Mouse (Mus musculus) T-helper 17 cell (primary cell): ENCODE measurements around the gene Kcnv2.

Source experiments
- in situ Hi-C, 2 experiments: fragments of 300-600 bp; cut with MboI, MseI; formaldehyde crosslinking; loops; 1 replicate in 1 of 2; 2 replicates in 1 of 2; pipeline ENCODE4 v1.15.1; 2025; ENCODE audit warnings: high pct_unique_total_duplicates in 2 of 2

The Kcnv2 gene

DNA sequence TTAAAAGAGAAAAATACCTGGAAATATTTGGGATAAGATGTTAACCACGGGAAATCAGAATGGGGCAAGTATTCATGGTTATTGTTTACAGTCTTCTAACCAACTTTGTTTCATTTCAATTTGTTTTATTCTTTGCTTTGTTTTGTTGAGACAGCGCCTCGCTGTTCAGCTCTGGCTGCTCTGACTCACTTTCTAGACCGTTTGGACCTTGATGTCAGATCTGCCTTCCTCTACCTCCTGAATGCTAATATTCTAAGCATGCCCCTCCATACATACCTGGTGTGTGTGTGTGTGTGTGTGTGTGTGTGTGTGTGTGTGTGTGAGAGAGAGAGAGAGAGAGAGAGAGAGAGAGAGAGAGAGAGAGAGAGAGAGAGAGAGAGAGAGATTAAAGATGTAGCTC is 41.5 kb downstream of the Kcnv2 start:
- in situ Hi-C loops: no loop called here

- in situ Hi-C loops: no loop called here
These were observed 42.1 kb downstream of the Kcnv2 start for GRCm38 (mm10) chr19:27364521-27364931.

DNA sequence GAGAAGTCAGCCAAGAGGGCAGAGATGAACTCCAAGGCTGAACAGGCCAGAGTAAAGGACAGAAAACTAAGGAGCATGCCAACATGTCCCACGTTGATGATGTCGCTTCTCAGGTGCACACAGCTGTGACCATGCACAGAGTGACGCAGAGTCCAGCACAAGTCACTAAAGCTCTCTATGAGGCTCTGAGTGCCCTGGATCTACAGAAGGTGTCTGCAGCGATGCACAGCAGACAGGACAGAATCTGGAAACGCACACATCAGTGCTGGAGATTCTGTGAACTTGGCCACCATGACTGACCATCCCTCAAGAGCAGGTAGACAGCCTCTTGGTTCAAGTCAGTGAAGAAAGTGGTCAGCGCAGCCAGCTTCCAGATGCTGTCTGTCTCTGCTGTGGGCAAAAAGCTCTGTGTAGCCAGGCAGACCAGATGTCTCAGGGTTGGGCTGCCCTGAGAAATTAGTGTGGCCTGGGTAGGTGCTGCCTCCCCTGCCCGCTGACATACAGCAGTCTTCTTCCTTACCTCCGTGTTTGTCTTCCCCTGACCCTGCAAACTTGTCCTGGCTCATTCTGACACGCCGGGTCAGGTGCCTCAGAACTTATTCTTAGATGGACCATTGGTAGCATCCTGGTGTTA is 43.8 kb downstream of the Kcnv2 start:
- in situ Hi-C loops: no loop called here

GRCm38 (mm10) chr19:27369461-27370135 is 47.2 kb downstream of the Kcnv2 start:
- in situ Hi-C loops: no loop called here

GRCm38 (mm10) chr19:27370174-27370573 is 47.8 kb downstream of the Kcnv2 start:
- in situ Hi-C loops: no loop called here

GRCm38 (mm10) chr19:27370784-27371183 is 48.4 kb downstream of the Kcnv2 start:
- in situ Hi-C loops: no loop called here

DNA sequence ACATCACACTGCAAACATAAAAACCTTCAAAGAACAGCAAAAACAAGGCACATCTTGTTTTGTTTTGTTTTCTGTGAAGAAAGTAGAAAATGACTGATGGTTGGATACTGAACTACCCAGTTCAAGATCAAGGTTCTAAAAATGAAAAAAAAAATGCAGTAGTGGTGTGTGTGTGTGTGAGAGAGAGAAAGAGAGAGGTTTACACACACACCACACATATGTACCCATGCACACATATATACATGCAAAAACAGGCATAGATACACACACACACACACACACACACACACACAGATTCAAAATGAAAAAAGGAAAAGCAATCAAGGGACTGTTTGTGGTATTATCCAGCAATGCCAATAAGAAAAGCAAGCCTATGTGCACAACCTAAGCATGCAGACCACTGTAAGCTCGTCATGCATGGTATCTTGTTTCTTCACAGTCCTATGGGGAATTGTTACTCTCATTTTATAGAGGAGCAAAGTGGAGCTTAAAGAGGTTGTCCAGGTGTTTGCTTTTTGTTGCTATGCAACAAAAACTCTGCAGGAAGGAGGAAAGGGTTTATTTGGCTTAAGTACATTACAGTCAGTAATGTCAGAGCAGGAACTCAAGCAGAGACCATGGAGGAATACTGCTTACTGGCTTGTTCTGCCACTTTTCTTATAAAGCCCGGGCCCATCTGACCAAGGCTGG is 57.5 kb downstream of the Kcnv2 start:
- in situ Hi-C loops: no loop called here

DNA sequence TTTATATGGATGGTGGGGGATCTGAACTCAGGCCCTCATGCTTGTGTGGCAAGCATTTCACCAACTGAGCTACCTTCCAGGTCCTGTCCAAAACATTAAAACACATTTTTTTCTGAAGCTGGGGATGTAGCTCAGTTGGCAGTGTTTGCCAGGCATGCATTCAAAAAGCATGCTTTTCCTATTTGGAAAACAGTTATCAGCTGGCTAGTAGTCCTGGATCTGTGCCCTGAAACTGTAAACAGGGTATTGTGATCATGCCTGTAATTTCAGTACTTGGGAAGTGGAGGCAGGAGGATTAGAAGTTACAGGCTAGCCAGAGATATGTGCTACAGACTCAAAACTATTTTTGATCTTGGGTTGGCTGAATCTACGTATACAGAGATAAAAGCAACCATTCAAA is 59.7 kb downstream of the Kcnv2 start:
- in situ Hi-C loops: no loop called here

DNA sequence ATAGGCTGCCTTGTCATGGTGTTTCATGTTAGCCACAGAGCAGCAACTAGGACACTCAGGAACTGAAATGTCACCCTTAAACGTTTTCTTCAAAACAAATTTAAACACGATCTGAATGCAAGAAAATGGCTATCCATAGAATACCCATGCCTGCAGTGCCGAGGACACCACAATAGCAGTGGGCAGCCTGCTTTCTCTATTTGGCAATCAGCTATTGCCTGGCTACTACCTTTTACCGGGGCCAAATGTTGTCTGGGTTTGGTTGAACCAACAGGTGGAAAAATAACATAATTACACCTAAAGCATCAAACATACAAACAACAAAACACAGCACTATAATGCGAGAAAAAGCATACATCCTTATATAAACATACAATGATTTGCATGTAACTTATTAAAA is 60.9 kb downstream of the Kcnv2 start:
- in situ Hi-C loops: no loop called here

GRCm38 (mm10) chr19:27385304-27385703 is 62.9 kb downstream of the Kcnv2 start:
- in situ Hi-C loops: loop anchor here in 1 of 2 experiments (5.0 kb wide), 1 partner anchor 37 kb away; no protein-coding TSS in a partner anchor
